Mouse (Mus musculus): ENCODE data around the gene Anxa1.
A peak's percentile ranks its signal among the peaks of the same experiment; 100 is the strongest.

The Anxa1 gene

DNA sequence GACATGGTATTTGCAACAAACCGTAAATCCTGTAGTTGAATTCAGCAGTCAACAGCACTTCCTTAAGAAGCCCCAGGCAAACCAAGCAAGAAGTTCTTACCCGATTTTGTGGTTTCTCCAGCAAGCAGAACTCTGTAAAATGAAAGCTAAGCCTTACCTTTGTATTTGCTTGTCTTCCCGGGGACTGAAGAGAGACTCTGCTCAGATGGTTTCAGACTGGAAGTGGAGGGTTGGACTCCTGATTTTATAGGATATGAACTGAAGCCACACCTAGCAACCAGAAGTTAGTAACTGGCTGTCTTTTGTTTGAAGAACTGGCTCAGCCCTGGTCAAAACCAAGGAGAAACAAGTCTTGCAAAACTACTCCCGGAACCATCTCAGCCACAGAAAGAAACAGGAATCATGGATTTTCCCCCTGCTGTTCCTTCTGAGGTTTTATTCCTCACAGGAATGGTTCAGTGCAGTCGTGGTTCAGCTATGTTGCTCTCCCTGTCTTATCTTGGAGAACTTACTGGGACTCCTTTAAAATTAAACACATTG, at the start of gene Anxa1:
TSS of gene Anxa1 (minus strand) at position 490 of the 540 bp plus-strand sequence.
- no peak for DNase-seq (ENCODE audit: low spot score)

DNA sequence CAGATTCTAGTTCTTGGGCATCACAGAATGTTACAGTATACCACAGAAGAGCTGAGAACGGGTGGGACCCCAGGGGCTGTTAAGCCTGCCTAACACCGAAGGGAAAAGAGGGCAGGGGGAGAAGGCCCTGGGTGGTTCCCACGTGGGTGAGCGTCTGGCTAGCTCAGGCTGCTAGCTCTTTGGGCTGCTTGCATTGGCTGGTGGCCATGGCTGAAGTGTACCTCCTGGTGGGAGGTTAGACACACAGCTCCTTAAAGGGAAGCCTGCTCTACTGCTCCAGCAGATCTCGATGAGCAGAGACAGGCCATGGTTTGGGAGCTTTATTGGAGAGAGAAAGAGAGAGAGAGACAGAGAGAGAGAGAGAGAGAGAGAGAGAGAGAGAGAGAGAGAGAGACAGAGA, 46.3 kb upstream of the Anxa1 start:
- DNase-seq (ENCODE audit: low spot score): no peak

DNA sequence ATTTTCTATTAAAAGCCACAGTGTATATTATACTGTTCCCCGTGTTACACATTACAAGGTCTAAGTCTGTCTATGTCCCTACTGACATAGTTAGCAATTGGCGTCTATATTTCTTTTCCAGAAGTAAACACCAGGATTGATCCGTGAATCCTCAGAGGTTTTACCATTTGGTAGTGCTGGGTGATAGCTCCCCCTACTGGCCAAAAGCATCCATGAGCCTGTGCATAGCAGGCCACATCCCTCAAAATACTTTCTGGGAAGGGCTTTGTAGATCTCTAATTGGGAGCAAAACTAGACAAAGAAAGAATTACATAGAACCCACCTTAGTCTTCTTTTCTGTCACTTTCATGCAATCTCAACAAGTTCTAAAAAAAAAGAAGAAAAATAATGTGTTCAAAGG, 43.8 kb upstream of the Anxa1 start:
- peak; percentile 21 for DNase-seq (ENCODE audit: low spot score)

DNA sequence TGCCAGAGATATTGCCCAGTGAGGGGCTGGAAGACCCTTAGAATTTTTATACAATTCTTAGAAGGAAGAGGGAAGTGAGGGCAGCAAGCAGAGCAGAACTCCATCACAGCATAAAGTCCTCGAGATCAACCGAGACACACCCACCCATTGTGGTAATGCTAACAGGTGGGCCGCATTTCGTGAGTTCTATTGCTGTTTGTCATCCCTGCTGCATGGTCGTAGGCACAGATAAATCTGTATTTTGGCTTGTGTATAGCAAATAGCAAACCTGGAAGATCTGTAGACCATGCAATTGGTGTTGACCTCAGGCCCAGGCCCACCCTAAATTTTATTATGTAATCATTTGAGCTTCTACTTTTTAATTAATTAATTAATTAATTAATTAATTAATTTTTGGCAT, 43.2 kb upstream of the Anxa1 start:
- no peak for DNase-seq (ENCODE audit: low spot score)

DNA sequence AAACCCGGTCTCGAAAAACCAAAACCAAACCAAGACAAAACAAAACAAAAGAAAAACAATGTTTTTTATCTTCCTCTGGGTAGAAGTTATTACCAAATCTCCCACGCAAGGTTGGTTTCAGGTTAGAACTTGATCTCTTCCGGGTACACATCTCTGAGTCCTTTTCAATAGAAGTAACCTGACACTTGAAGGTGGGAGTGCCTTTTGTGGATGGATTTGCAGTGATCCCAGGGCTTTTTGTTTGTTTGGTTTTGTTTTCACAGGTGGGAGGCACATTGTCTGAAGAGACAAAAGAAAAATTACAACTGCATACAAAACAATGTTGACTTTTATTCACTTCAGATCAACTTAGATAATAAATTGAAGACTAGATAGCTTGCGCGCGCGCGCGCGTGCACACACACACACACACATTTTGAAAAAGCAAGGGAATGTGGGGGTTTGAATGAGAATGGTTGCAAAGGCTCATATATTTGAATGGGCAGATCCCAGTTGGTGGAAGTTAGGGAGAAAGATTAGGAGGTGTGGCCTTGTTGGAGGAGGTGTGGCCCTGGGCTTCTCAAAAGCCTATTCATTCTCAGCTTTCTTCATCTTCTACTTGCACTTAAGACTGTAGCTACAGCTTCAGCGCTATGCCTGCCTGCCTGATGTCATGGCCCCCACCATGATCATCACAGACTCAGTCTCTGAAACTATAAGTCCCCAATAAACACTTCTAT, 35.9 kb upstream of the Anxa1 start:
- no peak for DNase-seq (ENCODE audit: low spot score)

DNA sequence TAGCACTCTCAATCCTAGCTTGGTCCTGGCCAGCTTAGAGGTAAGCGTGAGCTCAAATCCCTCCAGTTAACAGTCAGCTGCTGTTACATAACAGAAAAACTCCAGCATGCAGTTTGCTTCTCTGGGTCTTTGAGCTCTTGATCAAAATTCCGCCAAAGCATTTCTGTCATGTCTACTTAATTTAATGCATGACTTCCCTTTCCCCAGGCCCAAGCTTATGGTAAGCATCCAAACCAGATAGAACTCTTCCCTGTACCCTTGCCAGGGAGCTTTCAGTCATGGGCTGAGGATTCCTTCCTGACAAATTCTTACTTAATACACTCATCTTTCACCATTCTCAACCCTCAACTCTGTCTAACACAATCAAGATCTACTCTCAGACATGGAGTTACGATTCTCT, 20.5 kb upstream of the Anxa1 start:
- DNase-seq (ENCODE audit: low spot score): no peak

DNA sequence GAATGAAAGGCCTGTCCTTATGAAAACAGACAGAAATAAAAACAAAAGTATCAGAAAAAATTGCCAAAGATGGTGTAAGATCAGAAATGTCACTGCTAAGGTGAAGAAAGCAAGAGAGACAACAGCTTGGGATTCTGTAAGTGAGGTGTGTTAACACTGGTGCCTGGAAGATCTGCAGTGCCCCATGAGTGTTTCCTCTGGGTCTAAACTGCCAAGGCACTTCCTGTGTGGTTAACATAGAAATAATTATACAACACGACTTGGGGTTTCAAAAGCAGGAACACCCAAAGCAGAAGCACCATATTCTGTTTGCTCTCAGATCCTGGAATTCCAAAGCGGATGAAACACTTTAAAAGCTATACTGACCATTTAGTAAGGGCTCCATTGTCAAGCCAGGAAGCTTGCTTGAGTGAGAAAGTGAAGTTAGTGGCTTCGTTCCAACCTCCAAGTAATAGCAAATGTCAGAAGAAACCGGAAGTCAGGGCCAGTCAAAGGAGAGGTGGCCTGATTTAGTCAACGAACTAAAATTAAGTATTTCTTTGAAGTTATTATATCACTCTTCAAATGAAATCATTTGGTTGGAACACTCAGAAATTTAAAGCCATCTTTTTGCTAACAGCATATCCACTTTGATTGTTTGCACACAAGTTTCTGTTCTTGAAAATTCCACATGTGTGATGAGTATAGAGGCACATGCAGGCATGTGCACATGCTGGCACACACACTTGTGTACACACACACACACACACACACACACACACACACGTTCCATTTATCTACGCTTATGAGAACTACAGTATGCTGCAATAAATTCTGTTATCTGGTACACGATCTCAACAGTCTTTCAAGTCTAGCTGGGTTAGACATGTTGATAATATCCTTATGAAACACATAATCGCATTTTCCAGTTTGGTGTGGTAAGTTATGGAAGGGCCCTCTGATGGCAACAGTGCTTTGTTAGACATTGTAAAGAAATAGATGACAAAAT, 19.1 kb upstream of the Anxa1 start:
- DNase-seq (ENCODE audit: low spot score): no peak

DNA sequence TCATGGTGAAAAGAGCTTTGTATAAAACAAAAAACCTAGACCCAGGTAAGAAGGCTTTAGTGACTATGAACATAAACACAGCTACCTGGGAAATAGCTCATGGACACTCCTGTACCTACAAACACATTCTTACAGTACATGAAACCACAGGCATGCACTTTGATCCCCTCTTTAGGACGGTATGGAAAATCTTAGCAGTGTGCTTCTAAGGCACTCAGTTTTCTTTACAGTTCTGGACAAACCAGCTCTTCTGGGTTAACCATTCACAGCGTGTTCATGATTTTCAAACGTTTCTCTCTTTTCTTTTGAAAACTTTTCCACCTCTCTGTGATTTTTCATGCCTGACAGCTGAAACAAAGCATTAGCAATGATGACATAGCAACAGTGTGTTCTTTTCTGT, 15.7 kb upstream of the Anxa1 start:
- DNase-seq (ENCODE audit: low spot score): no peak

DNA sequence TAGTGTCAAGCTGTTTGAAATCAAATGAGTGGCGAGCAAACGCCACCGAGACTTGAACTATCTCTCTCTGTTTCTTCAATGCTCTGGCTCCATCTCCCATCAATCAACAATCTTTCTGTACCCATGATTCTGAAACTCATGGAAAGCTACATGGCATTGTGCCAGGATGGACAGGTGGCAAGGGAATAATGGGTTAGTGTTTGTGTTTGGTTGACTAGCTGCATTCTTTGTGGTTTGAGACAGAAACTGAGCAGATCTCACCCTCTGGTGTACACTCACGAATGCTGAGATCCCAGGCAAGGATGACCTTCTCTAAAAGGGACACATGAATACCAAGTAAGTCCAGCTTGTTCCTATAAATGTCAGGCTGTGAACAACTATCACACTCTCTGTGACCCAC, 14.3 kb upstream of the Anxa1 start:
- no peak for DNase-seq (ENCODE audit: low spot score)

DNA sequence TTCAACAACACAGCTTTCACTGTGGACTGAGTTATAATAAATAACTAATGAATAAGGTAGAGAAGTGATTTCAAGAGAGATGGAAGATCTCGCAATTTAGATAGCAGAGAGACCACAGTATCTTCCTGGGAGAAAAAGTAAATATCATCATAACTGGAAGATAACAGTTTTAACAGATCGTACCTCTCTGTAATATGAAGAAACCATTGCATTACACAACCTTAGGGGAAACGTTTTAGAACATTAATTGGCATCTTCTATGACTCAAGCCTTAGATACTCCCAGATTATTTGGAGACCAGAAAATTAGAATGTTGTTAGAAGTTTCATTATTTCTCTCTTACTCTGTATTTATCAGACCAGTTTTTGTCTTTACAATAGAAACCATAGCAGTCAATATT, 13.0 kb upstream of the Anxa1 start:
- no peak for DNase-seq (ENCODE audit: low spot score)

DNA sequence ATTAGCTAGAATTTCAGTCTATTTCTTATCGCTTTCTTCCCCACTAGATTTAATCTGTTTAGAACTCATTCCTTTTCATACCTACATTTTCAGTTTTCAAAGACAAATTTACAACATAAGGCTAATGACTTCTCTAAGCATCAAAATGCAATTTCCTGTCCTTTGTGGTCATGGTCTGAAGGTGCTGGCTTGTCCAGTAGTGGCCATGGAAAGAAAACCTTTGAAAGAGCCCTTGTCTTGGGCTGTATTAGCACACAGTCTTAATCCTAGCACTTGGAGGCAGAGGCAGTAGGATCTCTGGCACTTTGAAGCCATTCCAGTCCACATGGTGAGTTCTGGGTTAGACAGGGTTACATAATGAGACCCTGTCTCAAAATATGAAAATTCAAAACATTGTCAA, 12.5 kb upstream of the Anxa1 start:
- no peak for DNase-seq (ENCODE audit: low spot score)

DNA sequence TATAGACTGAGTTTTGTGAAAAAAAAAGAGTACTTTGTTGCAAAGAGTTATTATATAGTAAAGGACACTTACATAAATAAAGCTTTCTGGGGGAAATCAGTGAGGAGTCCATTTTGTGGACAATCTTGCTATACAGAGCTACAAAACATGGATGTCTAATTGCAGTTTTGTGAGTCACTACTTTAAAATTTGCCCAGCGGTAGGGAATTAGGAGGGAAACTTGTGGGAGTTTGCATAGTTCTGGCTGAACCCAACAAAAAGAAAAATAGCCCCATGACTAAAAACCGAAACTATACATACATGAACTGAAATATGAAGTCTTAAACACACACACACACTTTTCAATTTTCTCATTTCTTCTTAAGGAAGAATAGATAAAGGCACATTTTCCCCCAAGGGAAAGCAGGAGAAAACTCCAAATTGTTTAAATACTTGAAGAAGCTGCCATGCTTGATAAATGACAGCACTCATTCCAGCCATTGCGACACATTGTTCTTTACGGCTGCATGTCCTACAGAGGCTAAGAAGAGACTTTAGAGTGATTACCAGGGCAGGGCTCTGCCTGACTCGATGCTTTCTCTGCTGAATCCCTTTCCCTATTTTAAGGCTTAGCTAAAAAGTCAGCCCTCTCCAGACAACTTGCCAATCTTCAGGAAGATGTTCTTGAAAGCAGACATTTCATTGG, 11.9 kb upstream of the Anxa1 start:
- DNase-seq (ENCODE audit: low spot score): no peak

DNA sequence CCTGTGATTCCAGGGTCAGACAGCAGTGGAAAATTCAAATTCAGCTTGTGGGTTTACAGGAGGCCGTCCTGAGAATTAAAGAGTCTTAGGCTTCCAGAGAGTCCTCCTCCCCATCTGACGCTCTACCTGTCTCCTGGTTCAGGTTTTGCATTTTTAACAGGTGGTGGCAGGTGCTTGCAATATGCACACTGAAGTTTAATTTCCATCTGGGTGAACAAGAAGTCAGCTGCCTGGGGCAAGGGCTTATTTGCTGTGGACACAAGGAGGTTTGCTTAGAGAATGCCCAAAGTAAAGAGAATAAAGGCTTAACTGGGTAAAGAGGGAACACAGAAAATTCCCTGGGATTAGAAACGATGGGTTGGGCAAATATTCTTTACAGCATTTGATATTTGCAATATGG, 11.2 kb upstream of the Anxa1 start:
- no peak for DNase-seq (ENCODE audit: low spot score)

DNA sequence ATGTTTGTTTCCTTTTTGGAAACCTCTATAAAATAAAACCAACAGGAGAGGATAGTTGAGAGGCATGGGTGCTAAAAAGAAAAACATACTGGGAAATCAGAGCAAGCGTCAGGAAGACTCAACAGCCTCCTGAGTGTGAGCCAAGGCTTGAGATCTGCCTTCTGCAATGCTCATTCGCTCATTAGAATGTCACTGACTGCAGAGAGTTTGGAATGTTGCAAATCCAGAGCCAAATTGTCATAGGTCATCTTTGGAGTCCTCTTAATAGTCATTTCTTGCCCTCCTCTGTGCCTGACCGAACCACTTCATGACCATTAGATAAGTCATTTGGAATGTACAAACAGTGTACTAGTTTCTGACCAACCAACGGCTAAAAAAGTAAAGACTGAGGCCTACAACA, 8.4 kb upstream of the Anxa1 start:
- DNase-seq (ENCODE audit: low spot score): no peak

DNA sequence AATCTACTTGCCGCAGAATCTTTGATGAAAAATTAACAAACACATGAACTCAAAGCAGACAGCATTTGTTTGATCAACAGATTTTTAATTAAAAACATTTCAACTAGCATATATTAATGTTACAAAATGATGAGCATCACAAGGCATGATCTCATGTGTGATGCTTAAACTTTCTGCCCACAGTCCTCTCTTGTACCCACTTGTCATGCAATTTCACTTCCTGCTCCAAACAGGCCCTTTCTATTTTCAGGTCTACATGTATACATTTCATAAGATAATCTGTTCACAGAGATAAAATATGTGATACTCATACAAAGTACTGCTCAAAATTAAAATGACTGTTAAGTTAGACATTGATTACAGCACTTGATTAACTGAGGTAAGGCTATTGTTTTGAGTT, 6.3 kb upstream of the Anxa1 start:
- DNase-seq (ENCODE audit: low spot score): no peak

DNA sequence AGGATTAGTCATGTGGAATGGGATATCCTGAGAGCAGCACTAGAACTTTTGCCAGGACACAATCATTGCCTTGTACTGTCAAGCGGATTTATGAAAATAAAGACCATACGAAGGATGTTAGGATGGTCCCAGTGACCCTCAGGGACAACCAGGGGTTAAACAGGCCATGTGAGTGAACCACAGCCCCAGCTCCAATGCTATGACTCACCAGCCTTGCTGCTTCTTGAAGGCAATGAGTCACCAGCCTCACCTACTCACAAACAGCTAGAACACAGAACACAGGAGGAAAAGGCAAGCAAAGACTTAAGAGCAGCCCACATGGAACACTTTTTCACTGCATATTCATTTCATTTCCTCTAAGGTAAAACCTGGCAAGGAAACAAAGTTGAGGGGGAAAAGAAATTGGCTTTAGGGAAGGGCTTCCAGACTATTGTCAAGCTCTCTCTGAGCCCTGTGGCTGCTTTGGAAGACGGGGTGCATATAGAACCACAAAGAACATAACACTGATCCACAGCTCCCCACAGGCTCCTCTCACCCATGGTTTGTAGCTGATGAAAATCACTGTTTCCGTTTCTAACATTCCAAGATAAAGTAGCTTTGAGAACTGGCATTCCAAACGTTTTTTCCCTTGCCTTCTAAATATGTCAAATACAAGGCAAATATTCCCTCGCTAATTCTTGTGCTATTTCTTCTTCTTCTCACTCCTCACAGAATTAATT, 3.0 kb upstream of the Anxa1 start:
- DNase-seq (ENCODE audit: low spot score): no peak

DNA sequence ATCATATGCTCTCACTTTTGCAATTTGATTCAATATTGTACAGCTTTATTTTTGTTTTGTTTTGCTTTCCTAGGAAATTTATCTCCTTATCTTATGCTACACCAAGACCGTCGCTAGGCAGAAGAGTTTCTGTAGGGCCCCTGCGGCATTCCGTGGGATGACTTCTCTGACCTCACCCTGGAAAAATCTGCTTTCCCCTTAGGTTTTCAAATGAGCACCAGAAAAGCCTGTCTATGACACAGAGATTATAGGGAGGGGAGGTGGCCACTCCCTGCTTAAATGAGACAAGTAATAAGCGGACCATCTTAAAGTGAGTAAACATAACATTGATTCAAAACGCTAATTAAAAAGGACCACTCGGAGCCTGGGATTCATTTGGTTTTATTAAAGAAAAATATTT, 1.0 kb downstream of the Anxa1 start:
- no peak for DNase-seq (ENCODE audit: low spot score)

DNA sequence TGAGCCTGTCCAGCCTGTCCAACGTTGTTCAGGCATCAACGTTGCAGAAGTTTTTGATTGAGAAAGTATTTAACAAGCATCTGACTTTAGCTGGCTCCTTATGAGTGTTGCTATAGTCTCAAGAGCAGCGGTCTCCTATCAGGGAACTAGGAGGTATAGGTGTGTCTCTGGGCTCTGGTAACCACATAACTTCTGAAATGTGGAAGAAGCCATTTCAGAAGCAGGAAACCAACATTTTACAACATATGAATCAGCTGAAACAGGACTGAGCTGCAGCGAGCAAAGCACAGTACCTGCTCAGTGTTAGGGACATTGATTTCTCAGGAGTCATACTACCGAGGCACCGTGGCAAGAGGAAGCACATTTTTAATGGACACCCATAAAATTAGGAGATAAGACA, 1.5 kb downstream of the Anxa1 start:
- no peak for DNase-seq (ENCODE audit: low spot score)

DNA sequence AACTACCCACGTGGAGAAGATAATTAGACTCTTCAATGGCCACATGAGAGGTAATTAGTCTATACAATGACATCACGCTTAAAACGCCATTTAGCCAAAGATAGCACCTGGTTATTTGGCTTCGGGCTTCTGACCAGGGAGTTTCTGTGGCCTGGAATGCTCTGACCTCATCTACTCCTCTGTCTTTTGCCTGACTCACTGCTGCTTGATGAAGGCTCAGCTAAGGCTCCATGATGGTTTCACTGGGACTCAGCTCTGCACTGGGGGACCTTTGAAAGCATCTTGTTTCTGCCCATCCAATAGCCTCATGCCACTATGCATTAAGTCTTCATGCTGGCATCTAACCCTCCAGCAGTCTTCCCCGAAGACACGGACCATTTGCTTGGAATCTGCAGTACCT, 2.5 kb downstream of the Anxa1 start:
- no peak for DNase-seq (ENCODE audit: low spot score)

DNA sequence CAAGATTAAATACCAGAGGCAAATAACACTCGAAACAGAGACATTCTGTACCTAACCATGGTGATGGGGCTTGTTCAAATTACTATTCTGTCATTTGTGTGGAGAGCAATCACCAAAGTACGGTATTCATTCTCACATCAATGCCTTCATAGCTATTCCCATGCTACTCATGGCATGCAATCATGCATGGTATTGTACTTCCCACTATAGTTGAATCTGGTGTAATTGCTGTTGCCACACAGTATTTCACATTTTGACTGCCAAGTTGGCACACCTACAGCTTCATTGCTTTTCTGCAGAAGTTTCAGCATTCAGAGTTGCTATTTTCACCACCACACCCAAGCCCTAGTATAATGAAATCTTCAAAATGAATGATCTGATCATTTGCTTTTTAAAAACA, 4.4 kb downstream of the Anxa1 start:
- DNase-seq (ENCODE audit: low spot score): no peak

DNA sequence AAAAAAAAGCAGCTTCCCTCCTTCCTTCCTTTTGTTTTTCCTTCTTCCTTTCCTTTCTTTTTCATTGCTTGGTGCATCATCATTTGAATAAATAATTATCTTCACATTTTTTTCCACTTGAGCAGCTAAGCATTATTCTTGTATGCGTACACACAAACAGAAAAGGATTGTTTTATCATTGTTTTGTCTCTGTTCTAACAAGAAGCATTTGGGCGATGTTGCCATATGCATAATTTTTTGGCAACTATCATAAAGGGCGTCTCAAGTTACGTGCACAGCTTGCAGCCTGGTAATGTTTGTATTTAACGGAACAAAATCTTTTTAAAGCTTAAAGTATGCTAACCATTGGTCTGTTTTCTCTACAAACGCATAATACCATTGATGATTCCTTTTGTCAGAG, 5.1 kb downstream of the Anxa1 start:
- DNase-seq (ENCODE audit: low spot score): no peak

DNA sequence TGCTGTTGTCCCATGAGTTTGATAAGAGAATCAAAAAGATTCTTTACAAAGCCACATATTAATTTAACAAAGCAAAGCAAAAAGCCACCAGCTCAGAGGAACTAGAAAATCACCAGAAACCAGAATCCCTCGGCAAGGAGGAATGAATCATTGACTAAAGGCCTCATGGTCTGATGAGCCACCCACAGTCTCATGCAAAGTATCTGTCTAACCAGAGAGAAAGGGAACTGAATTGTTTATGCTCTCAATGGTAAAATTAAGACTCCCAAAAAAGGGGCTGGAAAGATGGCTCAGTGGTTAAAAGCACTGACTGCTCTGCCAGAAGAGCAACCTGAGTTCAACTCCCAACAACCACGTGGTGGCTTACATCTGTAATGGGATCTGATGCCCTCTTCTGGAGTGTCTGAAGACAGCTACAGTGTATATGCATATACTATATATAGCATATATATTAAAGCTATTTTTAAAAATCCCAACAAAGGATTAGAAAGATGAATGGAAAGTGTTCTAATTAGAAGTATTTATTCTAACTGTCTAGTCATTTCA, 9.5 kb downstream of the Anxa1 start:
- DNase-seq (ENCODE audit: low spot score): no peak

Data from MN1 (cell line).